Mouse (Mus musculus): ENCODE data around the gene Lrrc1. TPM values are rescaled to one million over a fixed set of nuclear protein-coding genes. Genes with fewer than 3 reads are reported as not detected.
"Not testable (repeated sequence)": the region's sequence is repeated elsewhere in the genome, so short reads cannot be mapped to it uniquely, and the experiment has no call there.

The Lrrc1 gene
- total RNA-seq (2021): 1 to 10 TPM; 1.2 to 1.6 TPM
- long read RNA-seq, experiment 1, partial matches to known transcripts: 0 of 1 reads
- long read RNA-seq, experiment 1, other reads (novel, unspliced or antisense): 0 of 1 reads
- long read RNA-seq, experiment 2, partial matches to known transcripts: 0 of 1 reads
- long read RNA-seq, experiment 2, other reads (novel, unspliced or antisense): 0 of 1 reads

DNA sequence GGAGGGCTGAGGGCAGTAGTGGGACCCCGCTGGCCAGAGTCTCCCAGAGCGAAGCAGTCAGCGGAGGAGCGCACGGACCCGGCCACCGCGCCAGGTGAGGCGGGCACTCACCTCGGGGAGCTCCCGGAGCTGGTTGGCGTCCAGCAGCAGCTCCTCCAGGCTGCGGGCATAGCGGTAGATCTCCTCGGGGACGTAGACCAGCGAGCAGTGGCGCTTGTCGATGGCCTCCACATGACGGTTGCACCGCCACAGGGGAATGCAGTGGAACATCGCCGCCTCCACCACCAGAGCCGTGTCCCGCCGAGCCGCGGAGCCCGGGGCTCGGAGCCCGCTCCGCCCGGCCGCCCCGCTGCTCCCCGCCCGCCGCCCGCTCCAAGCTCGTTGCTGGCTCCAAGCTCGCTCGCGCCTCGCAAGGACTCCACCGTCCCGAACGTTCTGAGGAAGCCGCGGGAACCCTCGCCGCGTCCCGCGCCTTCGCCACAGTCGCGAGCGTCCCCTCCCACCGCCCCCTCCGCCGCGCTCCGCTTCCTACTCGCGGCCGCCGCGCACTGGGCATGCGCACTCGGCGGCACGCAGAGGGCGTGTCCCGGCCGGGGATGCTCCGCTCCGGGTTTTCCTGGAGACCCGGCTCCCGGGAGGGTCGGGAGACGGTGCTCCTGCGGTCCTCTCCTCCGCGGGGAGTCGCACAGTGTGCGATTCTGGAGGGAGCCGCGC lies at the start of gene Lrrc1:
TSS of gene Lrrc1 (minus strand) at position 517 of the 714 bp plus-strand sequence.
- peak; percentile 87 for DNase-seq
- intact Hi-C loops (cut with DNase I; ENCODE audit: low total_unique reads): loop anchor here (10.0 kb wide), 1 partner anchor 120 kb away; no protein-coding TSS in a partner anchor

DNA sequence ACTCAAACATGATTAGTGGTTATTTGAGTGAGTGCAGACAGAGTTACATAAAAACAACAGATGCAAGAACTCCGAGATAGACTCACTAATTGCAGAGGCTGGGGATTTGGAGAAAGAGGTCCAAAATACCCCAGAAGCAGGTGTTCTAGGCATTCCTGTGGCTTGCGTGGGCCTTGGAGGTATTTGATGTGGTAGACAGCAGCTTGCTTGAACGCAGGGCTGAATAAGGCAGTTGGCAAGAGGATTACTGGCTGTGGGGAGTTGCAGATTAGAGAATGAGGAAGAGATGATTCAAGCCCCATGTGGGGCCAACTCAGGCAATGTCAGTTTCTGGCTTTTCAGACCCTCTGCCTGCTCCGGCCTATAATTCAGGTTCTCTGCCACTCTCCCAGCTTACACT lies 47.8 kb upstream of the Lrrc1 start:
- intact Hi-C loops (cut with DNase I; ENCODE audit: low total_unique reads): no loop called here
- no peak for DNase-seq

DNA sequence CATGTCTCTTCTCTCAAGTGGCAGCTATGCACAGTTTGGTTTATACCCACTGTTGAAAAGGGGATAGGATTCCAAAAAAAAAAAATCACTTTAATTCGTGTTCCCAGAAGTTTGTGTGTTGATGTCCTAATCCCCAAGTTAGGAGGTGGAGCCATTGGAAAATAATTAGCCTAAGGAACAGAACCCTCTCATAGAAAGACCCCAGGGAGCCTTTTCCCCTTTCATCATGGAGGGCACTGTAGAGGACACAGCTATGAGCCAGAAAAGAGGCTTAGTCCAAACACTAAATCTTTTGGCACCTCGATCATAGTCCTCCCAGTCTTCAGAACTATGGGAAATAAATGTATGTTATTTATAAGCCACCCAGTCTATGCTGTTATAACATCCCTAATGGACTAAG lies 44.8 kb upstream of the Lrrc1 start:
- intact Hi-C loops (cut with DNase I; ENCODE audit: low total_unique reads): no loop called here
- no peak for DNase-seq

DNA sequence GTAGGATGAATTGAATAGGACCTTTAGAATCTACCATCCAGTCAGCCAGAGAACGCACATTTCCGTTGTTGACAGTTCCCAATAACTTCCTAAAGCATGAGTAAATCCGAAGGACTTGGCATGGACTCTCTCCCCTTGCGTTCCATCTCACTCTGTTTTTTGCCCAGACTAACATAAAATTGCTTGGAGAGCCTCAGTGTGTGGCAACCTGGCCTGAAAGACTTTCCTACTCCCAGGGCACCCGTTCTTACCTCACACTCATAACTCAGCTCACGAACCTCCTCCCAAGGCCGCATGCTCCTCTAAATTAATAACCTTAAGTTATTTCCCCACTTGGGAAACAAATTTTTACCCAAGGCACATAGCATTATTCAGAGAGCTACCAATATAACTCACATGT lies 42.9 kb upstream of the Lrrc1 start:
- no peak for DNase-seq
- intact Hi-C loops (cut with DNase I; ENCODE audit: low total_unique reads): no loop called here

DNA sequence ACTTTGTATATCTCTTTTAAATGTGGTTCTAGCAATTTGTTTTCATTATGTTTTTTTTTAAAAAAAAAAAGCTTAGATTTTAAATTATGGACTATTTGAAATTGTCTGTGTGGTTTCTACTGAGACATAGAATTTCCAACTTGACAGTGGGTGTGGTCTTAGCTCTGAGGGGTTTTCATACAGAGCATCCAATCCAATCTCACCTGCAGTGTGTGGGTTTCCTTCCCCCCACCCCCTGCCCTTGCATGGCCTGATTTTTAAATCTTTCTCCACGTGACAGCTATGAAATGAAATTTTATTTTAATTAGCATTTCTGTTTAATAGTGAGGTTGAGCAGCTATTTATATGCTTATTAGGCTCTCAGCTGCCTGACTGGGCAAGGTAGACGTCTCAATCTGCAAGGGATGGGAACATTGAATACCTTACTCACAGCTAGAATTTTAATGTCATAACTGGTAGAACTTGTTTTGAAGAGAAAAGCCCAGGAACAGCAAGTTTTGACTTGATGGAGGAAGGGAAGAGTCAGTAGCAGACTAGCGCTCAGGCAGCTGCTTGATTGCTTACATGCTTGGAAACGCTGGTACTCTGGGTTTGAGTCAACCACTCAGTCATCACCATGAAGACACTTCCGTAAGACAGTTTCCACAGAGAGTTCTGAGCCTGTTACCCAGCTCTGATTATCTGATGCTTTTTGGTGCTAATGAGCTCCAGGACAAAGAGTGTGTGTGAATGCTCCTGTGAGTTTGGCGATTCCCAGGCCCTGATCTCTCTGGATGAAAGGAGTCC lies 42.3 kb upstream of the Lrrc1 start:
- intact Hi-C loops (cut with DNase I; ENCODE audit: low total_unique reads): no loop called here
- no peak for DNase-seq

DNA sequence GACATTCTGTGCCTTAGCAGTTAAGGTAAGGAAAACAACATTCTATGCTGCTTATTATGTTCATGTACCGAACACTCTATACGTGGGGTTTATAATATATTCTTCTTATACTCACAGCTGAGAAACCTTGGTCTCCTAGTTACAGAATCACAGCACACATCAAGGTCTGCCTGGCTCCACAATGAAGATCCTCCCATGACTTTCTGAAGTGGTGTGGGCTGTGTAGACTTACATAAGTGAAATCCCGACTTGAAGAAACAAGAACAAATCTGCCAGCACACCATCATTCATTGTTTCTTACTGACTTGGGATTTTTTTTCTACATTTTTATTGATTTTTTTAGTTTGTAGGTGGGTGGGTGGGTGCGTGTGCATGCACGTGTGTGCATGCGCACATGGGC lies 40.1 kb upstream of the Lrrc1 start:
- intact Hi-C loops (cut with DNase I; ENCODE audit: low total_unique reads): no loop called here
- DNase-seq: no peak

DNA sequence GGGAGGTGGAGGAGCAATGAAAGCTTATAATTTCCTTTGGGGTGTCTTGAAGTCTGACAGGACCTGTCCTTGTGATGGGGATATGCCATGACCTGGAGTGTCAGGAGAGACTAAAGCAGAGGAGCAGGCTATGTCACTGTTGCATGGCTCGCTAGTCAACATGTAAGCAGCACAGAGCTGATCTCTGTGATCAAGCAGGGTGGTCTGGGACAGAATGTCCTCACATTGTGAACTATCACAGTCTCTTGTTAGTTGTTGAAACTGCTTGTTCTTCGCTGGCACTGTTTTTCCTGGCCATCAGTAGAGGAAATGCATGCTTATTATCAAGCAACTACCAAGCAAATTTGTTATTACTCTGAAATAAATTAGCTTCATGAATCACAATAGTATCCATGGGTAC lies 38.6 kb upstream of the Lrrc1 start:
- no peak for DNase-seq
- intact Hi-C loops (cut with DNase I; ENCODE audit: low total_unique reads): no loop called here

DNA sequence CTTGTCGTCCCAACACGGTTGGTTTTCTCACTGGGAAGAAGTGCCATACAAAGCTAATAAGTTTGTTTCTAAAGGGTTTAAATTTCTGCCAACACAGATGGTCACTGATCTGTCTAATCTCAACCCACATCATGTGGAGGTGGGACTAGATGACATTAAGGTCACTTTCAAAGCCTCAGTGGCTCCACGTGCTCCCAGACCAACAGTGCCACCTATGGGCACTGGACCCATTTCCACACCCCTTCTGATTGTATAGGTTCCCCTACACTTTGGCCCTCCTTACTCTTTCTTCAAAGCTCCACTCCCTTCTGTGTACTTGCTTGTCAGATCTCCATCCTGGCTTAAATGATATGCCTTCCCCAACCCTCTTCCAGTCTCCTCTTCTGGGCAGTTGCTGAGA lies 35.2 kb upstream of the Lrrc1 start:
- DNase-seq: no peak
- intact Hi-C loops (cut with DNase I; ENCODE audit: low total_unique reads): no loop called here

DNA sequence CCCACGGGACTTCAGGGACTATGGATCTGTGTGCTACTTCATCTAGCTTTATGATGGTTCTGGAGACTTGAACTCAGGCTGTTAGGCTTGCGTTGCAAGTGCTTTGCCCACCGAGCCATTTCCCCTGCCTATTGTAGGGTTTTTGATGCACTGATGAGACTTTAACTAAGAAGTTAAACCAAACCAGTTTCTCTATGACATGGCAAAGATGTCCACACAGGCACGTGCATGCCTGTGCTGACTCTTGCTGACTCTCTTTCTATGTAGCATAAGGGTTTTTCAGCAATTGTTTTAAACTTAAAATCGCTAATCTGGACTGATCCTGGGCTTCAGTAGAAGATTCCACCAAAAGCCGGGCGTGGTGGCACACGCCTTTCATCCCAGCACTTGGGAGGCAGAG lies 33.3 kb upstream of the Lrrc1 start:
- DNase-seq: no peak
- intact Hi-C loops (cut with DNase I; ENCODE audit: low total_unique reads): no loop called here

DNA sequence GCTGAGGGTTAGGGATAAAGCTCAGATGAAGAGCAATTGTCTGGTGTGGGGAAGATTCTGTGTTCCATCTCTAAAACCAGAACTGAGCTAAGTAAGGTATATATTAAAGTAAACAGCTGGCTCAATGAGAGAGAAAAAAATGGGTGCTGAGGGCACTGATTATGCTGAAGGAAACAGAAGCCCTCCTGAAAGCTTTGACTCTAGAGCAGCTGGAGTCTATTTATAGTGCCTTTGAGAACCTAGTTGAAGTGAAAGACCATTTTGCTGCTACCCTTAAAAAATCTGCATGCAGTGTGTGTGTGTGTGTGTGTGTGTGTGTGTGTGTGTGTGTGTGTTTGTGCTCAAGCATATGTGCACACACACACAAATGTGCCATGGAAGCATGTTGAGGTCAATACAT lies 32.7 kb upstream of the Lrrc1 start:
- intact Hi-C loops (cut with DNase I; ENCODE audit: low total_unique reads): no loop called here
- no peak for DNase-seq

DNA sequence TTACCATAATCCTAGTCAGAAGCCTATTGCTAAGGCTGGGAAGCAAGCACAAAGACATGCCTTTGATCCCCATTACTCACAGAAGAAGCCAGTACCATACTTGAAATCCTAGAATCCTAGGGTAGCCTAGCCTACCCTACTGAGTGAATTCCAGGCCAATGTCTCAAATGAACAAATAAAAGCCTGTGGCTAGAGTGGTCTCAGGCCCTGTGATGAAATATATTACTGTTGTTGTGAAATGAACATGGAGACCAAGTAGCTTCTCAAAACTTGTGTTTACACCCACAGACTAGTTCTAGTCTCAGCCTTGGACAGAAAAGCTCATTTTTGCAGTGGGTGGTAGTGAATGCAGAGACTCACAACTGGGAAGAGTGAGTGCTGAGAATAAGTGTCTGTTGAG lies 31.6 kb upstream of the Lrrc1 start:
- no peak for DNase-seq
- intact Hi-C loops (cut with DNase I; ENCODE audit: low total_unique reads): no loop called here

DNA sequence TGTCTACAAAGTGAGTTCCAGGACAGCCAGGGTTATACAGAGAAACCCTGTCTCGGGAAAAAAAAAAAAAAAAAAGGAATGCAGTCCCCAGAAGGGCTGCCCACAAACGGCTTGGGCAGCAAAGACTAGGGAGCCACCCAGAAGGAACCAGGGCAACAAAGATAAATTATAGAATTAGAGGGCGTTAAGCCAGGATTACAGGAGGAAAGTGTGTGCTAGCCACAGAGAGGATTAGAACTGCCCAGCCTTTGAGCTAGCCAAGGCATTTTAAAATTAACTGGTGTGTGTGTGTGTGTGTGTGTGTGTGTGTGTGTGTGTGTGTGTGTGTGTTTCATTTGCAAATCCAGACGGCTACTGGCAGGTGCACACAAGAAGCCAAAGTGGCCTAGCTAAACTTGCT lies 30.3 kb upstream of the Lrrc1 start:
- intact Hi-C loops (cut with DNase I; ENCODE audit: low total_unique reads); DNase-seq: not testable (repeated sequence)

DNA sequence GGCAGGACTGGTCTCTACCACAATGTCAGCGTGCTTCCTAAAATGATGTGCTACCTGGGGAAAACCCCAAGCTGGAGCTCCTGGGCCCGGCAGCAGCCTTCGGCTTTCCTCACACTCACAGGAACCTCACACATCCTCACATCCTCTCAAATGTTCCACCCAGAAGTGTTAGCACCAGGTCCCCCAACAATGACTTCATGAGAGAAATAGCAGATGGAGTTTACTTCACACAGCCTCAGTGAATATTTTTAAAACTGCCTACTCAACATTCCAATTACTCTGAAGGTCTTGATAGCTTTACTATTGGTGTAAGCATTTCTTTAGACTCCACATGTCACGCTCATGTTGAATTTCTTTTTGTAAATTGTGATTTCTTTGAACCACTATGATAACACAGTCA lies 27.2 kb upstream of the Lrrc1 start:
- intact Hi-C loops (cut with DNase I; ENCODE audit: low total_unique reads): no loop called here
- no peak for DNase-seq

DNA sequence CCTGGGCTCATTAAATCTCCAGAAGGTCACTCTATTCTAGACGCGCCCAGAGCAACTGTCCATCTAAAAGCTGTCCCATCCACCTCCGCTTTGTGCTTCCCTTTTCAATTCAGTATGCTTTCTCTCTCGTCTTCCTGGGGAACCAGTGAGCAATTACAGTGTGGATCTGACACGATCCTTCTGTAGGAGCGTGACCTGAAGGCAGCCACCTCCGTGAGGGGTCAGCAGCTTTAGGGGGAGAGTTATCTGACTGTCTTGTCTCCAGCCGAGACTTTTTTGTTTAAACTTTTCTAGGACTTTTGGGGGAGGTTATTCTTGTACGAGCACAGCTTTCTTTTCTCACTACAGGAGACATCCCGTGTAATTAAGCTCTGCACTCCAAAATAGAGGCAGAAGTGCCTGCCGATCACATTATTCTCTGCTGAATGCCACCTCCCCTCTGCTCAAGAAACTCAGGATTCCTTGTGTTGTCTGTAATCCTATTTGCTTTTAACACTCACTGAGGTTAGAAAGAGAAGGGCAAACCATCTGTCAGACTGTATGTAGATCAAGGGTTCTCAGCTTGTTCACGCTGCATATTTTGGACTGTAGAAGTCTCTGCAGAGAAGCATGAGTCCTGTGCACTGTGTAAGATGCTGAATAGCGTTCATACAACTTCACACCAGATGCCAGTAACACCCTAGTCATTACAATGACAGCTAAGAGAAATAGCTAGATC lies 24.3 kb upstream of the Lrrc1 start:
- no peak for DNase-seq
- intact Hi-C loops (cut with DNase I; ENCODE audit: low total_unique reads): no loop called here

DNA sequence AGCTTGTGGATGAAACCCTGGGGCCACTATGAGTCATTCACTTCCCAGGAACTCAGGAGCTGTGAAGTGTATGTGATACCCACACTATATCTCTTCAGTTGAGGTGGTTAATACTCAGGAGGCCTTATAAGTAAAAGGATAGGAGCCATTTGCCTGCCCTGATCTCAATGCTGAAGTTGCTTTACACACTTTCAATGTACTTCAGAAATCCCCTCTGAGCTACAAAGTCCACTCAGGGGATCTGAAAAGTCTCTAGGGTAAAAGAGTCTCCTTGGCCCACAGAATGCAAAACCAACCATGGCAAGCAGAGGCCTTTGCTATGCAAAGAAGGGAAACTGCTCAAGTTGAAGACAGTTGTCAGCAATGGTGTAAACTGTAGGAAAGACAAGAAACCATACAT lies 17.2 kb upstream of the Lrrc1 start:
- intact Hi-C loops (cut with DNase I; ENCODE audit: low total_unique reads): no loop called here
- DNase-seq: no peak

DNA sequence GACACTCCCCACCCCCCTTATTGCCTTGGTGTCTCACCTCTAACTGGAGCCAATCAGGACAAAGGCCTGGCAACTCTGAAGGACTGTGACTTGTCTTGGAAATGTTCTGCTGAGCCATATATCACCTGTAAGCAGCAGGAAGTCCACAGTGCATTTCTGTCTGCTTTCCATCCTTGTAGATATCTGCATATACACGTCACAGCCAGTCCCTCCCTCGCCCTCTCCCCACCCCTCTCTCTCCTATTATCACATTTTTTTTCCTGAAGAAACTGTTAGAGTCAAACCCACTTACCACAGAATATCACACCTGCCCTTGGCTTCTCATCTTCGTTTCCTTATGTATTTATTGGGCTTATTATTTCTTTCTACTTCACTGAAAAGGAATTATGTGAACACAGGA lies 13.3 kb upstream of the Lrrc1 start:
- DNase-seq: no peak
- intact Hi-C loops (cut with DNase I; ENCODE audit: low total_unique reads): no loop called here

DNA sequence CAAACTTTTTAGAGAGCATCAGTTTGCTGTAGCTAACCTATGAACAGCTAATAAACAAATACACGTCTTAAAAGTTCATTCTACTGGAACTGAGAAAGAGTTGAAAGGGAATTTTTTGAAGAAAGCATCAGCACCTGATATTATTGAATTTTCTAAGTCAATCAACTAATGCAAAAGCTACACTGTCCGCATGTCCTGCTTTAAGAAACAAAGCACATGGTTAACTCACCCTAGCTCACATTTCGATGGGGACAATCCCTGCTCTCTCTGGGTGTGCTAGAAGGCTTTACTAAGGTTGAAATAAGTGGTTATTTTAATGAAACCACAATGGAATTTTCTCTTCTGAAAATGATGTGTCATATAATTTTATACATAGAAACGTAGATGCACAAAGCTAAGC lies 12.5 kb upstream of the Lrrc1 start:
- DNase-seq: no peak
- intact Hi-C loops (cut with DNase I; ENCODE audit: low total_unique reads): no loop called here

DNA sequence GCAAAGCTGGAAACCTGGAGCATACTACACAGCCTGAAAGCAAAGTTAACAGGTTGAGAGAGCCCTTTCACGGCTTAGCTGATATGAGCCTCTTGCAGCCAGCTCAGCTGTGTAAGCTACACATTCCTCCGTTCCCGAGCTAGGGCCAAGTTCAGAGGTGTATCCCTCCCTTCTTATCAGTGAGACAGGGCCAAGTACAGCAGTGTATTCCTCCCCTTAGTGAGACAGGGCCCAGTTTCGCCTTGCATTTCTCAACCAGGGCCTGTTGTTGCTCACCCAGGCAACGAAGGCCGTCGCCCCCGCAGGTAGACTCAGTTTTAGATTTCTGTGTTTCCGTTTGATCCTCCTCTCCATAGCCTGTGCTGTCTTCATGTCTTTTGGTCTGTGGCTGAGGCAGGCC lies 11.8 kb upstream of the Lrrc1 start:
- intact Hi-C loops (cut with DNase I; ENCODE audit: low total_unique reads): no loop called here
- no peak for DNase-seq

DNA sequence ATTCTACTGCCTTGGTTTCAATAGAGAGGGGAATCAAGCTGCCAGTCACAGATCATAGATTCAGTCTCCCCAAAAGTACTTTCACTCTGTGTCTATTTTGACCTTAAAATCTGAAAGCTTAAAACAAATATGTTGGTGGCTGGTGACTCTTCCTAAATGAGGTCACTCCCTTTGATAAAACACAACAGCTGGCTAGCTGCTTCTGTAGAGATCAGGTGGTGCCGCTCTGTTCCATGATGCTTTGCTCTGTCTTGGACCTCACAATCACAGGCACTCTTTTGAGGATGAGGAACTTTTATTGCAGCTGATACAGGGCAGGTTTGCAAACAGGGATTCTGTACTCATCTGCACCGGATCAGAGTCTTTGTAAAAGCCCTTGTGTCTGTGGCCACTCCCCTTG lies 8.8 kb upstream of the Lrrc1 start:
- no peak for DNase-seq
- intact Hi-C loops (cut with DNase I; ENCODE audit: low total_unique reads): no loop called here

DNA sequence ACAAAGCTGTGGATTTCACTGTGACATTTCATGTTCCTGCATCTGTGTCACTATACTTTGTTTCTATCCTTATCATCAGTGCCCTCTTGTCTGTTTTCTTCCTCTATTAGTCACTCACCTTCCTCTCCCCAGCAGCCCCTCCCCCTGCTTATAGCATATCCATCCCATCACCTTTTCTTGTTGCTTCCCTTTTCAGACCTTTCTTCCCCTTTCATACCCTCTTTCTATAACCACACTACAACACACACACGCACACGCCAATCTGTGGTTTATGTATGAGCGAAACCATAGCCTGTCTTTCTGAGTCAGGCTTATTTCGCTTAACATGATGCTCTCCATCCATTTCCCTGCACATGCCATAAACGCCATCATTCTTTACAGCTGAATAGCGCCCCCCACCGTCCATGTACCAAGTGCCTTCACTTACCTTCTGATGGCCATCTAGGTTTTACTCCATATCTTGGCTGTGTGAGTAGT lies 6.4 kb upstream of the Lrrc1 start:
- intact Hi-C loops (cut with DNase I; ENCODE audit: low total_unique reads): no loop called here
- DNase-seq: no peak

Data from gastrocnemius, postnatal 14 days (tissue).